Comparison of ENCODE assay signal across 18 mouse cellular contexts in the genomic region with DNA sequence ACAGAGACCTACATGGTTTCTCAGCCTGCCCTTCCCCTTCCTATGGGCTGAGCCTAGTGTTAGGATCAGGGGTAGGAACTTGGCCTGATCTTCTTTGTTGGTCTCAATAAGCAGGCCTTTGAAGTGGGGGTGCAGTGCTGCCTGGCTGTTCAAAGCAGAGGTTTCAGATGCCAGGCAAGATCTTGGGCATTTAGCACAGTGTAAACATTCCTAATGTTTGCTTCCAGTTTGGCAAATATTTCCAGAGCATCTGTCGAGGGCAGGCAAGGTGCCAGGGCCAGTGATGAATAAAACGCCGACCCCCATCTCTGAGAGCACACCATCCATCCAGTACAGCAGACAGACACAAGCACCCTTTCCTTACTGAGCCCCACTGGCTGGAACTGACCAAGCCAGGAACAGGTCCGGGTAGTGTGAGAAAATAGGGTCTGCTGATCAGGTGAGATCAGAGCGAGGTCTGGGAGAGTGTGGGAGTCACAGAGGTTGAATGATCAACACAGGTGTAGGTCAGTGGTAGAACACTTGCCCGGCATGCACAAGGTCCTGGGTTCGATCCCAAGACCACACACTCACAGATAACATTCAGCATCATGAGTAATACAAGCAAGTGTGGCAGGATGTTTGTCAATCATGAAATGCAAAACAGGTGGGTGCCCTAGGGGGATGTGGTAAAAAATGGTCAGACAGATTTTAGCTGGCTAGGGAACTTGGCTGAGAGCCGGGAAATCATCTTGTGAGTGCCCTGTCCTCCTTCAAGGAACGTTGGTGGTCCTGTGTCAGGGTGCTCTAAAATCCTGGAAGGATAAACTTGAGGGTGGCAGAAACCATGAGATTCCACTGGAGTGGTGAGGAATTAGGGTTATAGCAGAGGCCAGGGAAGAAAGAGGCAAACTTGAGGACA. TPM values are rescaled to one million over a fixed set of nuclear protein-coding genes. Genes with fewer than 3 reads are reported as not detected.
A peak's percentile ranks its signal among the peaks of the same experiment; 100 is the strongest.
DNase-seq lines count a peak whose midpoint lies in the region; ATAC-seq and TF ChIP-seq lines count a peak whose summit lies in the region.
"Had no signal": no experiment of that assay in that cellular context is flagged by ENCODE, and none has a peak within 500 bp of the region (broad histone marks: within the 10 kb centered on the region; RNA-seq: fewer than 3 reads in every experiment).

No protein-coding gene starts in this region.

- no peak overlapping the region for H3K4me2 ChIP-seq in heart, embryonic 13.5 days
- no peak overlapping the region for H3K4me2 ChIP-seq in midbrain, embryonic 12.5 days (replicated peaks)
- H3K4me2 ChIP-seq in midbrain, postnatal 0 days (ENCODE audit: low read depth, low read length, poor library complexity, severe bottlenecking), result no peak overlapping the region
- H3K4me2 ChIP-seq: embryonic facial prominence, embryonic 12.5 days; limb, embryonic 15.5 days had no signal

- H3K27ac ChIP-seq in heart, embryonic 13.5 days (replicated peaks), result 0 out of 2 replicates have a peak overlapping the region, but pooled peaks have one; percentile 36
- H3K27ac ChIP-seq in midbrain, embryonic 12.5 days (replicated peaks), result no peak overlapping the region
- H3K27ac ChIP-seq in midbrain, postnatal 0 days (ENCODE audit: low read depth, low read length), result no peak overlapping the region
- H3K27ac ChIP-seq: embryonic facial prominence, embryonic 12.5 days; limb, embryonic 15.5 days had no signal

- no peak overlapping the region for H3K9ac ChIP-seq in heart, embryonic 13.5 days
- 0 out of 2 replicates have a peak overlapping the region, but pooled peaks have one; percentile 0 for H3K9ac ChIP-seq in midbrain, embryonic 12.5 days (replicated peaks)
- no peak overlapping the region for H3K9ac ChIP-seq in midbrain, postnatal 0 days (replicated peaks; ENCODE audit: low read length, poor library complexity, severe bottlenecking)
- H3K9ac ChIP-seq: embryonic facial prominence, embryonic 12.5 days; limb, embryonic 15.5 days had no signal

- 62% methylated on average over 9 of the region's 9 CpGs for WGBS in heart, embryonic 13.5 days
- WGBS in midbrain, embryonic 12.5 days, result 78% methylated on average over 9 of the region's 9 CpGs
- 68% methylated on average over 9 of the region's 9 CpGs for WGBS in midbrain, postnatal 0 days

- no peak for TF ChIP-seq CTCF in midbrain, postnatal 0 days (IDR thresholded peaks at IDR 0.05)
- no peak for TF ChIP-seq CTCF in brain, embryonic 14.5 days (IDR thresholded peaks at IDR 0.05; ENCODE audit: borderline replicate concordance, extremely low read depth, insufficient read depth, insufficient read length)

- H3K4me3 ChIP-seq in heart, embryonic 13.5 days, result no peak overlapping the region
- no peak overlapping the region for H3K4me3 ChIP-seq in midbrain, embryonic 12.5 days
- H3K4me3 ChIP-seq in midbrain, postnatal 0 days (ENCODE audit: low read depth, low read length), result no peak overlapping the region
- H3K4me3 ChIP-seq: embryonic facial prominence, embryonic 12.5 days; limb, embryonic 15.5 days had no signal

- H3K9me3 ChIP-seq in heart, embryonic 13.5 days, result no peaks in the 10 kb centered on the region
- H3K9me3 ChIP-seq in midbrain, embryonic 12.5 days, result no peaks in the 10 kb centered on the region
- no peaks in the 10 kb centered on the region for H3K9me3 ChIP-seq in midbrain, postnatal 0 days (ENCODE audit: low read length)
- H3K9me3 ChIP-seq: embryonic facial prominence, embryonic 12.5 days; limb, embryonic 15.5 days had no signal

- H3K4me1 ChIP-seq in heart, embryonic 13.5 days, result peaks cover 32% of the 10 kb centered on the region
- H3K4me1 ChIP-seq in midbrain, embryonic 12.5 days, result peaks cover 39% of the 10 kb centered on the region
- H3K4me1 ChIP-seq in midbrain, postnatal 0 days (ENCODE audit: insufficient read depth, low read length), result peaks cover 8% of the 10 kb centered on the region; the same call in 1 of the 2 replicates

- TF ChIP-seq POLR2A in brain, embryonic 14.5 days (IDR thresholded peaks at IDR 0.05; ENCODE audit: borderline replicate concordance, extremely low read depth, insufficient read depth, insufficient read length, poor library complexity, severe bottlenecking), result no peak

- no peak for DNase-seq in heart, adult 8-10 months (ENCODE audit: low spot score)
- DNase-seq in midbrain, postnatal 0 days (ENCODE audit: low spot score), result no peak
- DNase-seq in brain, embryonic 14.5 days (ENCODE audit: low read depth), result peak; percentile 72
- DNase-seq in lung, postnatal 4 days, result peak; percentile 42 to 69
- no peak for DNase-seq in urinary bladder, postnatal 36 days (ENCODE audit: low spot score in 2 of 2)
- DNase-seq in retina, embryonic 14.5 days (ENCODE audit: low spot score), result no peak
- DNase-seq: adrenal gland, postnatal 25 days; gastrocnemius, postnatal 36 days; kidney, postnatal 10 days; thymus, postnatal 14 days had no signal

- no peaks in the 10 kb centered on the region for H3K36me3 ChIP-seq in heart, embryonic 13.5 days
- H3K36me3 ChIP-seq in midbrain, embryonic 12.5 days, result no peaks in the 10 kb centered on the region
- no peaks in the 10 kb centered on the region for H3K36me3 ChIP-seq in midbrain, postnatal 0 days (ENCODE audit: insufficient read depth, low read length)
- H3K36me3 ChIP-seq: embryonic facial prominence, embryonic 12.5 days; limb, embryonic 15.5 days had no signal

- peaks cover 94% of the 10 kb centered on the region for H3K27me3 ChIP-seq in heart, embryonic 13.5 days (replicated peaks)
- H3K27me3 ChIP-seq in midbrain, embryonic 12.5 days, result peaks cover 94% of the 10 kb centered on the region
- peaks cover 5% of the 10 kb centered on the region; the same call in 1 of the 2 replicates for H3K27me3 ChIP-seq in midbrain, postnatal 0 days (ENCODE audit: insufficient read depth, low read length)

- no peak for ATAC-seq in heart, embryonic 13.5 days (ENCODE audit: extremely low read depth, insufficient number of reproducible peaks, low FRiP score, low TSS enrichment)
- no peak for ATAC-seq in midbrain, embryonic 12.5 days (ENCODE audit: low FRiP score, low read depth)
- ATAC-seq in midbrain, postnatal 0 days (ENCODE audit: low FRiP score), result no peak
- ATAC-seq: activated CD4-positive, CD25-positive, alpha-beta regulatory T cell, adult 4 months; intestine, postnatal 0 days had no signal

RNA-seq across cellular contexts. Expression of gene Nptx1, which starts 5.6 kb away (rescaled TPM):
- 0.66 and 0.75 TPM in 2 replicates for polyA plus RNA-seq in heart, embryonic 13.5 days (2015; fragmentation: Nextera tagmentation; extraction: Ambion mirVana)
- total RNA-seq in heart, adult 8-10 months (2022), result under 1 TPM; 0.09 to 0.24 (median 0.16) TPM
- 5.9 and 6.2 TPM in 2 replicates for polyA plus RNA-seq in midbrain, embryonic 12.5 days (2016; fragmentation: Nextera tagmentation; extraction: Ambion mirVana)
- 16.3 and 22.4 TPM in 2 replicates for total RNA-seq in midbrain, postnatal 0 days (2014; rRNA removed)
- 7.5 and 7.6 TPM in 2 replicates for polyA plus RNA-seq in midbrain, postnatal 0 days (2015; fragmentation: Nextera tagmentation; extraction: Ambion mirVana)
- polyA plus RNA-seq in brain, embryonic 14.5 days (2012; rRNA removed), result 9.2 and 14.7 TPM in 2 replicates
- total RNA-seq: common myeloid progenitor, adult 5-6 weeks; megakaryocyte-erythroid progenitor cell, adult 5-6 weeks had no signal
- polyA plus RNA-seq: activated CD4-positive, CD25-positive, alpha-beta regulatory T cell, adult 4 months had no signal

RNA-seq across cellular contexts. Expression of gene Rptor, which starts 49.6 kb away (rescaled TPM):
- polyA plus RNA-seq in heart, embryonic 13.5 days (2015; fragmentation: Nextera tagmentation; extraction: Ambion mirVana), result 7.0 and 7.1 TPM in 2 replicates
- 10 to 100 TPM; 30.3 to 35.6 (median 32.7) TPM for total RNA-seq in heart, adult 8-10 months (2022)
- polyA plus RNA-seq in midbrain, embryonic 12.5 days (2016; fragmentation: Nextera tagmentation; extraction: Ambion mirVana), result 18.3 and 19.0 TPM in 2 replicates
- 64.8 and 65.0 TPM in 2 replicates for total RNA-seq in midbrain, postnatal 0 days (2014; rRNA removed)
- 8.5 TPM in 2 replicates for polyA plus RNA-seq in midbrain, postnatal 0 days (2015; fragmentation: Nextera tagmentation; extraction: Ambion mirVana)
- 23.4 and 34.4 TPM in 2 replicates for polyA plus RNA-seq in brain, embryonic 14.5 days (2012; rRNA removed)

Comparison
In these comparisons a context has a peak if more than half of its experiments do, and no peak if none do; other contexts are left out.
1. DNase-seq: peak in brain, embryonic 14.5 days (single experiment) and lung, postnatal 4 days (2 of 2); none in heart, adult 8-10 months (single experiment), midbrain, postnatal 0 days (single experiment), urinary bladder, postnatal 36 days (0 of 2) and retina, embryonic 14.5 days (single experiment).